Comparison of ENCODE assay signal across 26 mouse cellular contexts in the genomic region with DNA sequence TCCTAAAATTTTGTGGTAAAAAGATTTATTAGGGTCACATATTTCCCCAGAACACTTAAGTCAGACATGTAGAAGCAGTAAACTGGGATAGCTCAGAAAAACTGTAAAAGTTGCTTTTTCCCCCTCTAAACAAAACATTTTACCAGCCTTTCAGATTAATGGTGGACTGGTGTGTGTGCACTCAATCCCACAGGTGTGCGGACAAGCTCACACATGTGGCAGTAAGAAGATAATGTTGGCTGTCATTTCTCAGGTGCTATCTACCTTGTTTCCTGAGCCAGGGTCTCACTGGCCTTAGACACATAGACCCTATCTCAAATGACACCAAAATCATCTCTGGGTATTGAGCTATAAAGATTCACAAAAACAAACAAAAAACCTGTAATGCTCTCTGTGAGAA.
"Had no signal": no experiment of that assay in that cellular context is flagged by ENCODE, and none has a peak within 500 bp of the region (broad histone marks: within the 10 kb centered on the region; RNA-seq: fewer than 3 reads in every experiment).

No protein-coding gene starts in this region.

- H3K27me3 ChIP-seq: heart, embryonic 13.5 days; heart, embryonic 15.5 days; hindbrain, embryonic 12.5 days; intestine, embryonic 15.5 days; limb, embryonic 12.5 days; liver, embryonic 13.5 days had no signal

- H3K9me3 ChIP-seq: heart, embryonic 13.5 days; heart, embryonic 15.5 days; hindbrain, embryonic 10.5 days; hindbrain, embryonic 12.5 days; intestine, embryonic 15.5 days; limb, embryonic 10.5 days; limb, embryonic 12.5 days; liver, embryonic 13.5 days had no signal

- DNase-seq: gastrocnemius, adult 2 months; gastrocnemius, postnatal 10 days; gastrocnemius, postnatal 25 days; heart, postnatal 10 days; heart, postnatal 4 days; kidney, adult 18-20 months; kidney, adult 8-10 months; kidney, postnatal 10 days; kidney, postnatal 25 days; liver; liver, embryonic 13.5 days had no signal

- ATAC-seq: hindbrain, embryonic 16.5 days; inflammation-experienced regulatory T-cells, adult 6 months; intestine, embryonic 15.5 days; intestine, postnatal 0 days had no signal

- H3K4me2 ChIP-seq: heart, embryonic 11.5 days; heart, embryonic 13.5 days; heart, embryonic 15.5 days; hindbrain, embryonic 12.5 days; hindbrain, embryonic 14.5 days; intestine, embryonic 15.5 days; limb, embryonic 12.5 days; liver, embryonic 11.5 days; liver, embryonic 13.5 days had no signal

- H3K4me3 ChIP-seq: gastrocnemius, adult 2 months; heart, embryonic 13.5 days; heart, embryonic 15.5 days; hindbrain, embryonic 10.5 days; hindbrain, embryonic 12.5 days; intestine, embryonic 15.5 days; layer of hippocampus, adult 2 months; left cerebral cortex, adult 2 months; limb, embryonic 10.5 days; limb, embryonic 12.5 days; liver, embryonic 13.5 days had no signal

- H3K27ac ChIP-seq: hindbrain, embryonic 10.5 days; hindbrain, embryonic 12.5 days; hindbrain, embryonic 14.5 days; intestine, embryonic 15.5 days; layer of hippocampus, adult 2 months; left cerebral cortex, adult 2 months; limb, embryonic 10.5 days; limb, embryonic 12.5 days; liver, embryonic 13.5 days had no signal

- H3K9ac ChIP-seq: heart, embryonic 13.5 days; heart, embryonic 15.5 days; hindbrain, embryonic 12.5 days; hindbrain, embryonic 14.5 days; intestine, embryonic 15.5 days; limb, embryonic 12.5 days; liver, embryonic 13.5 days had no signal

- H3K36me3 ChIP-seq: hindbrain, embryonic 10.5 days; hindbrain, embryonic 12.5 days; intestine, embryonic 15.5 days; limb, embryonic 10.5 days; limb, embryonic 12.5 days had no signal
